Mouse (Mus musculus) regulatory T cell (primary cell): ENCODE data around the gene Tbc1d2.
"Not testable (repeated sequence)": the region's sequence is repeated elsewhere in the genome, so short reads cannot be mapped to it uniquely, and the experiment has no call there.

Experiments used
- in situ Hi-C: fragments of 300-600 bp; cut with MboI, MseI; formaldehyde crosslinking; loops from one replicate; pipeline ENCODE4 v1.15.1; 2025; ENCODE audit warnings: high pct_unique_total_duplicates

The Tbc1d2 gene

DNA sequence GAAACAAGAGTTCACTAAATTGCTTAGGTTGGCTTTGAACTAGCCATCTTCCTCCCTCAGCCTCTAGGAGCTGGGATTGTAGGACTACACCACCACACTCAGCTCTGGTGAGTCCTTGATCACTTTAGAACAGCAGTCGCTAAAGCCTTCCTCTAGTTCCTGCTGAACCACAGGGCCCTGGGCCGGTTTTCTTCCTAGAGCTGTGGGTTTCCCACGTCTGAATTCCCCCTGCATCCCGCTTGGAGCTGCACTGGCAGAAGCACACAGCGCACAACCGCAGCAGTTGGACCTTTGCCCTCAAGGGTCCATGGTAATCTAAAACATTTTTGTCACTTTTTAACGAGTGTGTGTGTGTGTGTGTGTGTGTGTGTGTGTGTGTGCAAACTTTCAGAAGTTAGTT is 47.3 kb downstream of the Tbc1d2 start:
- in situ Hi-C loops, result no loop called here

DNA sequence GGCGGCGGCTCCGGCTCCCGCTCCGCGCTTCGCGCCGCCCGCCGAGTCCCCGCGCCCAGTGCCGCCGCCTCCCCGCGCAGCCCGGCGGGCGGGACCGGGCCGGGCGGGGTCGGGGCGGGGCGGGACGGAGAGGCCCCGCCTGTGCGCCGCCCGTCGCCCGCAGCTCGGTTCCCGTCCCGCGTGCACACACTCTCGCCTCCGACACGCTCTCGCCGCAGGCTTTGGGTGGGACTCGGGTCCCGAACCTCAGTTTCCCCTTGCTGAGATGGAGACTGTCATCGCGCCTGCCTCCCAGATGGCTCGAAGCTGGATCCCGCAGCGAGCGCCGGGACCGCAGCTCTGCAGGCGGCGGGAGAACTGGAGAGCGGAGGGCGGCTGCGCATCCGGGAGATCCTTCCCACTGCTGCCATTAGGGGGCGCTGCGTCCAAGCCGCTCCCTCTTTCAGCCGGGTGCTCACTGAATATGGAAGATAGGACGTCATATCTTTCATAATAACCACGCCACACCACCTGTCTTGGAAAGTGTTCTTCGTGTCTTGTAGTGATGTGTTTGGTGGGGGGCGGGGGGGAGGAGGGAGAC is 48.1 kb downstream of the Tbc1d2 start, which contains the start of gene Coro2a:
Coro2a (minus strand) TSS at position 359 of the 580 bp plus-strand sequence.
- in situ Hi-C loops, result no loop called here

DNA sequence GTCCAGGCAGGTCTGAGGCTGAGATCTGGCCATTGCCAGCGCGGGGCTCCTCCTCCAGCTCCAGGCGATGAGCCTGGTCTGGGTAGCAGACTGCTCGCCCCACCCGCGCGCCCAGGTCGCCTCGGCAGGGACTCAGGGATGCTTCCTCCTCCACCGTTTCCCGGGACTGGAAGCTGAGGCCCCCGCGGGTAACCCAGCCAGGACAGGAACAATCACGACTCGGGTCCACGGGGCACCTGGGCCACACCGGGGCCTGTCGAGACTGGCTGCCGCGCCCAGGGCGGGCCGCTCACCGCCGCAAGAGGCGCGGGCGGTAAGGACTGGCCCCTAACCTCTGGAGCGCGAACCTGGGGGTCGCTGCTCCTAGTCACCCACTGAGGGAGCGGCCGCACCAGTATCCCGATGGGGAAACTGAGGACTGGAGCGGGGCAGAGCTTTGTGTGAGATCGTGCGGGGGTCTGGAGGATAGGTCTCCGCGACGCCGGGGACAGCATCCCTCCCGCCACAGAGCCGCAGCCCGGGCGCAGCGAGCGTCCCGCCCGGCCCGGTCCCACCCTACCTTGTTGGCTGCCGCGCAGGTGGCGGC is 48.7 kb downstream of the Tbc1d2 start:
- in situ Hi-C loops, result no loop called here

DNA sequence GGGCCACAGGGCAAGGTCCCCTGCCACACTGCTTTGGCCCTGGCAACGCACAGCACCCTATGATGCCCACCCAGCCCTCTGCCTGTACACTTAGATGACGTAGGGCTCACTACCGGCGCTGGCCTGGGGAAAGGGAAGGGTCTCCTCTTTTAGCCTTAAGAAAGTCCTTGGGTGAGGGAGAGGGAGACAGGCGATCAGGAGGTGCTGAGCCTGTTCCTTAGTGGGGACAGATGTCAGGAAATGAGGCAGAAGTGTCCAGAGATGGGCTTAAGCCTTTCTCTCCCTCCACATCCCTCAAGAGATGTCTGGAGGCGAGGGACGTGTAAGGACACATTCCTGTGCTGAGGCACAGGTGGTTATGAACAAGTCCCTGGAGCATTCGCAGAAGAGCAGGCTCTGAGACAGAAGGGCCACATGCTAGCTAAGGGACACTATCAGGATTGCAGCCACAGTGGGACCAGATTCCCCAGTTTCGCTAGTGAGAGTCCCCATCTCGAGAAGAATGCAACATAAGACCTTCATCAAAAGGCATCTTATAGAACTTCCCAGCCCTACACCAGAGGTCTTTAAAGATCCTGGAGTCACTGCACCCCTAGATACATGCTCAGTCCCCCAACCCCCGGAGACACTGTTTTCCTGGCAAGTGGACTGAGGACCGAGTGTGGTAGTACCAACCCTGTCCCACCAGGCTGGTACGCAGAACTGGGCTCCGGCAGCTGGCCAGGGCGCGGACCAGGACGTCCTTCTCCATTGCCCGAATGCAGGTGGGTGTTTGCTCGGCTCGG is 49.3 kb downstream of the Tbc1d2 start:
- in situ Hi-C loops, result no loop called here

DNA sequence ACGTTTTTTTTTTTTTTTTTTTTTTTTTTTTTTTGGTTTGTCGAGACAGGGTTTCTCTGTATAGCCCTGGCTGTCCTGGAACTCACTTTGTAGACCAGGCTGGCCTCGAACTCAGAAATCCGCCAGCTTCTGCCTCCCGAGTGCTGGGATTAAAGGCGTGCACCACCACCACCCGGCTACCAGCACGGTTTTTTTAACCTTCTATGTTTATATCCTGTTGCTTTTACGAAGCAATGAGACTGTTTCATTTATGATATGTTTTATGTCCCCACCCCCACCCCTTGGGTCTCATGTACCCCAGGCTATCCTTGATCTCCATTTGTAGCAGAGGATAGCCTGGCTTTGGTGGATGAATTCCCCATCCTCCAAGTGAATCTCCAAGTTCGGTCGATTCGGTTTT is 50.4 kb downstream of the Tbc1d2 start:
- in situ Hi-C loops, result loop anchor here (10.0 kb wide), 1 partner anchor 55 kb away; no protein-coding TSS in a partner anchor

DNA sequence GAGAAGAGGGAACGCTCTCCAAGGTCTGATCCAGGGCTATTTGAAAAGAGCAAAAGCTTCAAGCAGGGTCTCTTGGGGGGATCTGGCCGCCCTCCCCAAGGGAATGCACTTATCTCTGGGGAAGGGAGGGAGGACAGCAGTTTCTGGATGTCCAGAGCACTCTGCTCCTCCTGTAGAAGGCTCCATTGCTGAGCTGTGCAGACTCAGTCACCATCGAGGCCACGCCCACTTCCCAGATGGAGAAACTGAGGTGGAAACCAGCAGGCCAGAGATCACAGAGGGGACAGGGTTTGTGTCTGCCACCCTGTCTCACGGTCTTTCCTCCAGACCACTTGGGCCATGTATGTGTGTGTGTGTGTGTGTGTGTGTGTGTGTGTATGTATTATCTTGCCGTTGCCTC is 51.0 kb downstream of the Tbc1d2 start:
- in situ Hi-C loops, result loop anchor here (10.0 kb wide), 1 partner anchor 54 kb away; no protein-coding TSS in a partner anchor

DNA sequence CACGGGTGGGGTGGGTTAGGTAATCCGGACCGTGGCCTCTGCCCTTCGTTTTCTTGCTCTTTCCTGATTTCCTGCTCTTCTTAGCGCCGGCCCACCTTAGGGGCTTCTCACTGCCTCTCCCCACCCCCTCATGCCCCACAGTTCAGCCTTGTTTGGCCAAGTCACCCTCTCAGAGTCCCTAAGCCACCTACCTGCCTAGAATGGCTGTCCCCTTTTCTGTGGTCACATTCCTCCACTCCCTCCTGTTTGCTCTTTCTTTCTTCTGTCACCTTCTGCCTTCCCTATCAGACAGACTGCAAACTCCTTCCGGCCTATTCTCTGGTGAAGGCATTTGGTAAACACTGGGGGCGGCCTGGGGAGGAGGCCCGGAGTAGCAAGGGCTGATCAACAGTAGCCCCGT is 51.9 kb downstream of the Tbc1d2 start:
- in situ Hi-C loops, result loop anchor here (10.0 kb wide), 1 partner anchor 53 kb away; no protein-coding TSS in a partner anchor

DNA sequence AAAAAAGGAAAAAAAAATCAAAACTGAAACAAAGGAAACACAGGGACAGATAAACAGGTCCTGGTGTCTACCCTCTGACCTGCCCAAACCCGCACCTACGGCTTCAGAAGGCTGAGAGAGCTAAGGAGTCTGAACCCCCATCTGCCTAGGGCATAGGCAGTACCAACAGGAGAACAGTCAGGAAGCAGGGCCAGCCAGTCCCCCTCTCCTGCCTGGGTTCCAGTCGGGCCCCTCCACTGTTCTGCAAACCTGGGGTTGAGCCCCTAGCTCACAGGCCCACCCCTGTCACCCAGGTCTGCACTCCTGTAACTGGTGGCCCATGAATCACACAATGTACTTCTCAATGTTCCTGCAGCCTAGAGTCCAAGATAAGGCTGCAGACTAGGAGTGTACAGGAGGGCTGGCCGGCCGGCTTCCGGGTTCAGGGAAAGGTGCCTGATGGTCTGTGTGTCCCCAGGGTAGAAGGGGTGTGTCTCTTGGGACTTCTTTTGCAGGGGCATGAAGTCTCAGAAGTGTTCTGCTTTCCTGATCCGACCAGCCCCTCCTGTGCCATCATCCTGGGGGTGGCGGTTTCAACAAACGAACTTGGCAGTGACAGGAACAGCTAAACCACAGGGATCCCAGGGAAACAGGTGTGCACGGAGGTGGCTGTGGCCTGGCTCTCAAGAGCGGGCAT is 52.6 kb downstream of the Tbc1d2 start:
- in situ Hi-C loops, result loop anchor here (10.0 kb wide), 1 partner anchor 53 kb away; no protein-coding TSS in a partner anchor

DNA sequence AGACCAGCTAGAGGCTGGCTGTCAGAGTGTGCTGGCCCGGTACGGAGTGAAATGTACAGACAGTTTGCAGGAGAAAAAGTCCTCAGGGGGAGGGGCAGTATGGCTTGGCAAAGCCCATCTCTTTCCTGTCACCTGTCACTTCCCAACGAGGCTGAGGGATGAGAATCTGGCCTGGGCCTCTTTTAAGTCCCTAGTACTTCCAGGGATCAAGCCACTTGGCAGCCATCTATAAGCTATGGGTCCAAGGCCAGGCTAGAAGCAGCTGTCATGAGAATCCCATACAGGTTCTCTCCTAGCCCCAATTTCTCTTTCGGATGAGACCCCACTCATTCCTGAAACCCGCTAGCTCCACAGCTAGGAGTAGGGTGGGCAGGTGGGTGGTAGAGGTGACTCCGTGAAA is 53.6 kb downstream of the Tbc1d2 start:
- in situ Hi-C loops, result loop anchor here (10.0 kb wide), 1 partner anchor 52 kb away; no protein-coding TSS in a partner anchor

DNA sequence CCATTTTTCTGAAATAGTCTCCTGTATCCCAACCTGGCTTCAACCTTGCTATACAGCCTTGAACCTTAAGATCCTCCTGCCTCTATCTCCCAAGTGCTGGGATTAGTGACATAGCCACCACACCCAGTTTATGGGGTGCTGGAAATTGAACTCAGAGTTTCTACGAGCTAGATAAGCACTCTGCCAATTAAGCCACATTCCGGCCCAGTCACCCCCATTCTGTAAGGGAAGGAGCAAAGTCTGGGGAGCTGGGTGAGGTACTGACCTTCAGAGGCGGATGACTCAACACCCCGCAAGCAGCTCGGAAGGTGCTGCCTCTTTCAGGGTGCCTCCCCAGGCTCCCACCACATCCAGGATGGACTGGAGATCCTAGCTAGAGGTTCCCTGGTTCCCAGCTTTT is 55.9 kb downstream of the Tbc1d2 start:
- in situ Hi-C loops, result loop anchor here (10.0 kb wide), 1 partner anchor 49 kb away; no protein-coding TSS in a partner anchor

DNA sequence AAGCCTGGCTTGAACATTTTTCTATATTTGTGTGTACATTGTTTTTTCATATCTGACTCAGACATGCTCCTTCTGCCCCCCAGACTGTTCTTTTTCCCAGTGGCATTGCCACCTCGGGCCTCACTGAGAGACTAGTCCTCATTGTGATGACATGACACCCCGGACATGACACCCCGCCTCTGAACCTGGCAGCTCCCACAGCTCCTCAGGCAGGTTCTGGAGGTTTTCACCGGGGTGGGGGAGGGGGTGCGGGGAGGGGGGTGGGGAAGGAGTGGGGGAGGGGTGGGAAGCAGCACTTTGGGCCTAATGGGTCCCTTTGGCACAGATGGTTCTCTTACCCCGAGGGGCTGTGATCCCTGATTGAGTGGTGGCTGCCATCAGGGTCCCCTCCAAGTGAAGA is 56.5 kb downstream of the Tbc1d2 start:
- in situ Hi-C loops, result loop anchor here (10.0 kb wide), 1 partner anchor 49 kb away; no protein-coding TSS in a partner anchor

DNA sequence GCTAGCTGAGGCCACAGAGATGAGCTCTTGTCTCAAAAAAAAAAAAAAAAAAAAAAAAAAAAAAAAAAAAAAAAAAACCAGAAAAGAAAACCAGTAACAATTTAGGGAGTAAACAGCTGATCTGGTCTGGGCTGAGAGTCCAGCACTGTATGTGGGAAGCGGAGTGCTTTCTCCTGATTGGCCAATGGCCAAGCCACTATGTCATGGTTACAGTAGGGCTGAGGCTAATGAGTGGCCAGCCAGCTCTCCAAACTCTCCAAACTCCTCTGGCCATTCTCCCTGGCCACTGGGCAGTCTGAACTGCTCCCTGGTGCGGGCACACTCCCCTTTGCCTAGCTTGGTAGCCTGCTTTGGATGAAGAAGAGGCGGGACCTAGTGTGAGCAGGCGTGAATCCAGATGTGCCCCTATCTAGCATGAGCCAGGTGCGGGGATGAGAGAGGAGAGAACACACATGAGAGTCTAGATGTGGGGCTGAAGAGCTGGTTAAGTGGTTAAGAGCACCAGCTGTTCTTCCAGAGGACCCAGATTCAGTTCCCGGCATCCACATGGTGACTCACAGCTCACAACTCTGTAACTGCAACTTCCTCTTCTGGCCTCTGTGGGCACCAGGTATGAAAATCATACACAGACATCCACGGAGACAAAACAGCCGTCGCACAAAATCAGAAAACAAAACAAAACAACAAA is 58.0 kb downstream of the Tbc1d2 start:
- in situ Hi-C loops, result loop anchor here (10.0 kb wide), 1 partner anchor 47 kb away; no protein-coding TSS in a partner anchor

DNA sequence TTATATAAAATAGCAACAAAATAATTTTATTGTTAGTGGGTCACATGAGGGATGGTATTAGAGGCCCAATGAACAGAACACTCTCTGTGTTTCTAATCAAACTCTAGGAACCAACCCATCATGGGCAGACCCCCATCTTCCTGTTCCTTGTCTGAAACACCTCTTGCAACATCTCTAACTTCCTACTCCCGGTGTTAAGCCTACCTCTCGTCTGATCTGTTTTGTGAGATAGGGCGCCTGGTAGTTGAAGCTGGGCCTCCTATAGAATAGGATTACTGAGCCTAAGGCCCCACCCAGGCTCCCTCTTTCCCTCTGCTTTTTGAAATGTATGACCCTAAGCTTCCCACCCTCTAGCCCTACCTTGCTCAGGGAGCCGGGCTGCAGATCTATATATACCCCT is 59.2 kb downstream of the Tbc1d2 start:
- in situ Hi-C loops, result loop anchor here (10.0 kb wide), 1 partner anchor 46 kb away; no protein-coding TSS in a partner anchor

DNA sequence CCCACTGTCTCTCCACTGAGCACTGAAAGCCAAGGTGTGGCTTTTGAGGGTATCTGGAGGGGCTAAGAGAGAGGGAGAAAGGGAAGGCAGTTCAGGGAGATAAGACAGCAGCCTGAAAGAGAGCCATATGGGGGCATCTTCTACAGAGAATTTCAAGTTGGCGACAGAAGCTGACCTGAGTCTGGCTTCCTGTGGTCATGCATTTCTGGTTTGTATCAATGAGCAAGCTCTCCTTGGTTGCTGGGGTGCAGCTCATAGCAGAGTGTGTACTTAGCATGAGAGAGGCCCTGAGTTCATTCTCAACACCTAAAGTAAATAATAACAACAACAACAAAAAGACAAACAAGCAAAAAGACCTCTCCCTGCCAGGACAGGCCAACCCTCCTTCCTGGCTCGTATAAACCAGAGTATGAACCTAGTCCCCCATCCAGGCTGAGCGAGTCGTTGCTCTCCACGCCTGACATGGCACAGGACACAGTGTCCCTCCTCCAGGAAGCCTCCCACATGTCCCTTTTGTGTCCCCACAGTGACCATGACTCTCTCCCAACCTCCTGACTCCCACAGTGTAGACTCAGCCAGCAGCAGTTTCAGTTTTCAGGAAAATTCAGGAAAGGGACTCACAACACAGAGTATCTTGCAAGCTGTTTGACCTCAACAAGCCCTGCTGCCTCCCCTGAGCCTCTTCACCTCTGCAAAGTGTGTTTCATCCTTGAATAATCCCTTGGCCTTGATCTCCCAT is 59.9 kb downstream of the Tbc1d2 start:
- in situ Hi-C loops, result loop anchor here (10.0 kb wide), 1 partner anchor 45 kb away; no protein-coding TSS in a partner anchor

DNA sequence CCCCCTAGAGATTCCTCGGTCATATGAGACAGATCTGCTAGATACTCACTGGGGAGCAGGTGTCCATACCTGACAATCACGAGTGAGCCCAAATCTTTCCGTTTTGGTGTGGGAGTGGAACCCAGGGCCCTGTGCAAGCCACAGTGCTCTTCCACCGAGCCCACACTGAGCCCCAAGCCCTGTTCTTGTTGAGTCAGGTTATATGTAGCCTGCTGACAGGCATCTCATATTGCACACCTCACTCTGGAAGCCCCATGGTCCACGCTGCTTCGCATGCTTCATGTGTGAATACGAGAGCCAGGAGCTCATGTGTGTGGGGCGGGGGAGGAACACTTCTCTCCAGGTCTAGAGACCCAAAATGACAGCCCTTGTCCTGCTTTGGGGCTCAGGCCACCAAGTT is 60.9 kb downstream of the Tbc1d2 start:
- in situ Hi-C loops, result no loop called here

DNA sequence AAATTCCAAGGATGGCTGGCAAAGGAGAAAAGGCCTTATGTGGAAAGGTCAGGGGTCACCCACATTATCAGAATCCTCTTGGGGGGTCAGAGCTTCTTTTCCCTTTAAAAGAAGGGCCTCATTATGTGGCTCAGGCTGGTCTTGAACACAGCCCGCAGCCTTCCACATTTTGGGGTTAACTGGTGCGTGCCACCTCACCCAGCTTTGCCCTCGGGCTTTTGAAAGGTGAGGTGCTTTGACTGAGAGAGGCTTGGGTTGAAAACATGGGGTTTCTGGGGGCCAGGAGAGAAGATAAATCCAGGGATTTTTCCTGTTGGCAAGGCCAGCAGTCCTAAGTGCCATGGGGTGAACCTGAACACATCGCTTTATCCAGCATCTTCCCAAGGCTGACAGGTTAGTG is 63.5 kb downstream of the Tbc1d2 start:
- in situ Hi-C loops, result no loop called here

DNA sequence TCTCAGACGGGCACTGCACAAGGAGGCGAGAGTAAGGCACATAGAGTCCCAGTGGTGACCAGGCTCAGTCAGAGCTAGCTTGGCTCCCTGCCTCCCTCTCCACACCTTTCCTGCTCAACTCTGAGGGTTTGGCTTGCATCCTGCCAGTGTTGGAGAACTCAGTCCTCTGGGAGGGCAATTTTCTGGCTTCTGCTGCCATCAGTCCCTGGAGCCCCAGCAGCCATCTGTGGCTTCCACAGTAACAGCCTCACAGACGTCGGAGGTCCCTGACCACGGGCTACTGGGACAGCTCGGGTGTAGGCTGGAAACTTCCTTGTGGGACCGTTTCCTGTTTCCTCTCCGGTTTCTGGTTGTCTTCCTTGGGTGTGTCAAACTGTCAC is 64.2 kb downstream of the Tbc1d2 start:
- in situ Hi-C loops, result no loop called here

DNA sequence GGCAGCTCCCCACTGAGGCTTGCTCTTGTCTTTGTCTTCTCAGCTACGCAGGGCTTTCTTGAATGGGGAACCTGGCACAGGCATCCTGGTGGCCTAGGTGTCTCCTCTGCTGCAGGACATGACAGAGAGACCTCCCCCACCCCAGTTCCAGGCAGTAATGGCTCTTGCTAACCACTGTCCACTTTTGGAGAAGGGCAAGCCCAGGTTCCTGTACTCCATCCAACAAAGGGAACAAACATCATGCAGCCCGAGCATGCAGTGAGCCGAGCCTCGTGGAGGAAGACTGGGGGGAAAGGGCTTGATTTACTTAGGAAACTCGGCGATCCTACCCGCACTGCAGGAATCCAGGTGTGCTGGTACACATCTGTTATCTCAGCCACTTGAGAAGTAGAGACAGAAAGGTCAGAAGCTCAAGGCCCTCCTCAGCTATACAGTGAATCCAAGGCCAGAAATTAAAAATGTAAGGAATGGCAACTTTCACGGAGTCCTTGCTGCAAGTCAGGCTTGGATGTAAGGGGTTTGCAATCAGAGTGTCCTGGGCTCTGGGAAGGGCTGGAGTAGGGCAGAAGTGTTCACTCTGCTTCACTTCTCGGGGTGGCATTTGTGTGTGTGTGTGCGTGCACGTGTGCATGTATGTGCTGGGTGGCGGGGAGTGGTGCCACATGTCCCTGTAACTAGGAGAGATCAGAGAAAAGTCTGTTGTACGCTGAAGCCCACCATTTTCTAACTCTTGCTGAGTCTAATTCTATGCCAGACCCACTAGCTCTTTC is 64.8 kb downstream of the Tbc1d2 start:
- in situ Hi-C loops, result no loop called here

DNA sequence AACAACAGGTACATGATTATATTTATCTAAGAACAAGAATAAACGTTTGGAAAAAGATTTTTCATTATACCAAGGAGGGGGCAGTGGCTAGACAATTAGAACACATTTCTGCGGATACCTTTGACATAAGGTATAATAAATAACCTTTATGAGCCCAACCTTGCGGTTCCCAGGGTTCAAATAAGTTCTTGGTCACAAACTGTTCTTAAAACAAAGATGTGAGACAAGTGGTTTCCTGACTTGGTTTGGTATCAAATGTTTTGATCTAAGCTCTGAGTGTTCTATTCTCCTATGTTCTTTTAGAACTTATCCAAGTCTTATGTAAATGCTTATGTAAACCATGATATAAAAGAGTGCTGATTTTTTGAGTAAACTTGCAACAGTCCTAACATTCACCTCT is 65.5 kb downstream of the Tbc1d2 start:
- in situ Hi-C loops, result not testable (repeated sequence)

DNA sequence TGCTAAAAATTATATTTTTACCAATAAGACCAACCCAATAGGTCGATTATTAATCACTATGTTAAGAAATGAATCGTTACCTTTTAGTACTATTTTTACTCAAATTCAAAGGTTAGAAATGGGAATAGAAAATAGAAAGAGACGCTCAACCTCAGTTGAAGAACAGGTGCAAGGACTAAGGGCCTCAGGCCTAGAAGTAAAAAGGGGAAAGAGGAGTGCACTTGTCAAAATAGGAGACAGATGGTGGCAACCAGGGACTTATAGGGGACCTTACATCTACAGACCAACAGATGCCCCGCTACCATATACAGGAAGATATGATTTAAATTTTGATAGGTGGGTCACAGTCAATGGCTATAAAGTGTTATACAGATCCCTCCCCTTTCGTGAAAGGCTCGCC is 65.9 kb downstream of the Tbc1d2 start:
- in situ Hi-C loops, result not testable (repeated sequence)
